Mouse (Mus musculus): ENCODE results near the gene Gabarap. TPM values are rescaled to one million over a fixed set of nuclear protein-coding genes. Genes with fewer than 3 reads are reported as not detected.
A peak's percentile ranks its signal among the peaks of the same experiment; 100 is the strongest.
"Not testable (repeated sequence)": the region's sequence is repeated elsewhere in the genome, so short reads cannot be mapped to it uniquely, and the experiment has no call there.

Gene Gabarap
- 100 to 1,000 TPM; 369 to 430 (median 397) TPM for total RNA-seq (2022)

DNA sequence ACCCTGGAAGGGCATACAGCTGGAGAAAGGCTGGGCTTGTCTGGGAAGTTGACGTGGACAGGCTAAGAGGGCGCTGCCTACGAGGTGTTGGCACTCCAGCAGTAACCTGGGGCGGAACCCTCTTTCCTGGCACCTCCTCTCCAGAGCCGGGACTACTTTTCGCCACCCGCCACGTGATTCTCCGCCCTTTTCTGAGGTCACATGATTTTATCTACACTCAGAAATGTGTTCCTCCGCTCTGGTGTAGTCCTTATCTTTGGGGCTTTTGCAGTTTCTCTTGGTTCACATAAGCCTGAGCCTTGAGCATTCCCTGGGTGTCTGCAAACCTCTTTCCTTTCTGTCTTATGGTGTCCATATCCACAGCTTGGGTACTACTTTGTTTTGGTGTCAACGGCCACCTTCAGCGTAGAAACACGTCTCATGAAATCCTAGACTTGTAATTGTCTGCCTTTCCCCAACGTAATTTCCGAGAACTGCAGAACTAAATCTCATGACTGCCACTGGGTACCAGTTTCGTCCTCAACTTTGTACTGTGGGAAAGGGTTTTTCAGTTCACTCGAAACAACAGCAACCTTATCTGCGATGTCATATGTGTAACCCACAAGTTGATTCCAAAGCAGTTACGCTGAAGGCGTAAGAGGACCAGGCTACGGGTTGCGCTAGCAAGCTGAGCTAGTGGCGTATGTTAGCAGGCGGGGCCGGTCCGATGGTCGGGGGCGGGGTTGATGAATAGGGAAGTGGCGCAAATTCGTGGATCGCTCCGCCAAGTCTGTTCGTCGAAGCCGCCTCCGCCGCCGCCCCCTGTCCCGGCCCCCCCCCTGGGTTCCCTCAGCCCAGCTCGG is at the start of gene Gabarap:
TSS of gene Gabarap (plus strand) at position 294 of the 842 bp plus-strand sequence.
- DNase-seq: peak; percentile 95

DNA sequence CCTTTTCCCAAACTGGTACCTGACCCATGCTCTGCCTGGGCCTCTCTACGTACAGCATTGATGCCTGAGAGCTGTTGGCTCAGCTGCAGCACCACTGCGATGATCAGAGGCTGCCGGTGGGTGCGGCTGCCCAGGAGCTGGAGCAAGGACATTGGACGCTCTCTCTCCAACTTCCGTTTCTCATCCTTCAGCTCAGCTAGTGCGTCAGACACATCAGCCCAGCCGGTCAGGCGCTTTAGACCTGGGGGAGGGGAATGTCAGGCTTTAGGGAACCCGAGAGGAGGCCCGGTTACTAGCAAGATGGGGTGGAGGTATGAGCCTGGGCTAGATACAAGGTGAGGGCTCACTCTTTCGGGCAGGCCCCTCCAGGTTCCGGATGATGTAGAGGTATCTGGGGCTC is 45.7 kb upstream of the Gabarap start:
- DNase-seq: peak; percentile 64

DNA sequence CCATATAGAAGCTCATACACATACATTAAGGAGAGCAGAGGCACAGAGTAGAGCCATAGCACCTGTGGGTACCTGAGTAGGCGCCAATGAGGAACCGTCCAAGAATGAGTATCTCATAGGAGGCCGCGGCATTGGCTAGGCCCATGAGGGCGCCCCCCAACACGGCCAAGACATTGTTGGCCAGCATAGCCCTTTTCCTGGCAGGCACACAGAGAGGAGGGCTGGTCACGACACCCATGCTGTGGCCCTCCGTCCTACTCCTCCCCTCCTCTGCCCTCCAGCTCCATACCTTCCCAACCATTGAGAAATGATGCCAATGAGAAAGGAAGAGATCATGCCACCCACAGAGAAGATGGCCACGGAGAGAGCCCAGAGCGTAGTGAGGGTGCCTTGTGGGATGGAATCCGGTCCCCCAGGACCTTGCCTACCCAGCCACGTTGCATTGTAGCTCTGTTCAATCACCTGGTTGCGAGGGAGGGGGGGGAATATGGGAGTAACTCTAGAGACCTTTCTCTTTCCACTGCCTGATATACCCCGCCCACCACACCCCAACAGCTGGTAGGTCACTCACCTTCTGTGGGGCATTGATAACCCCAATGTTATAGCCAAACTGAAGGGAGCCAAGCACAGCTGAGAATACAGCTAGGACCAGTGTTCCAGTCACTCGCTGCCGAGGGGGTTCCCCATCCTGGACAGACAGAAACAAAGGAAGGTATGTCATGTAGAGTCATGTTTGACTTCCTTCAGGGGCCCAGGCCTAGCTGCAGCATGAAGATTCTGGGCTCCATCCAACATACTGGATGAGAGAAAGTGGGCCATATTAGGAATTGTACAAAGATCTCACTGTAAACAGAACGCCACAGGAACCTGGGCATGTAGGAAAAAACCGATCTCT is 44.7 kb upstream of the Gabarap start:
- DNase-seq: no peak

DNA sequence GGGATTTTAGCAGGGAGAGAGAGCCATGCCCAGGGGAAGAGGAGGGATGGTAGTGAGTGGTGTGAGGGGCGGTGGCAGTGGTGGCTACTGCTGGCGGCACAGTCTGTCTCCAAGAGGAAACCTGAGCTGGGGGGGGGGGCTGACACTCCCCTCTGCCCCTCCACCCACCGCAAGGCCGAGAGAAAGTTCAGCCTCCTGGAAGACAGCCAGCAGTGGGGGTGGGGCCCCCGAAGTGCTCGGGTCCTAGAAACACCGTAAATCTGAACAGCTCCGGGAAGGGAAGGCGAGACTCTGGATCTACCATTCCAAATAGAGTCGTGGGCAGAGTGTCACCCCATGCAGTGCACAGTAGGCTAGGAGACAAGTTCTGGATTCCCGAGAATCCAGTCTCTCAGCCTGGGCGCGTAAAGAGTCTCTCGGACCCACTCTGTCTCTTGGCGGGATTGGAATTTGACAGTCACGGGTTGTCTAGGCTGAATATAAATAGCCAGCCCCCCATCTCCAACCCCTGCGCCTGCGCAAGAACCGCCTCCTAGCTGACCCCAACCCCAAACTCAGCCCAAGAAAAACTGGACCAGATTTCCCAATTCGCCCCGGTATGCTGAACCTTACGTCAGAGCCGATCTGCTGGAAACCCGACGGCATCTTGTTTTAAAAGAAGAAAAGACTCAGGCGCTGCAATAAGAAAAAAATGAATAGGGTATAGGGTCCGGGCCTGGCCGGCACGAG is 43.4 kb upstream of the Gabarap start:
- no peak for DNase-seq

DNA sequence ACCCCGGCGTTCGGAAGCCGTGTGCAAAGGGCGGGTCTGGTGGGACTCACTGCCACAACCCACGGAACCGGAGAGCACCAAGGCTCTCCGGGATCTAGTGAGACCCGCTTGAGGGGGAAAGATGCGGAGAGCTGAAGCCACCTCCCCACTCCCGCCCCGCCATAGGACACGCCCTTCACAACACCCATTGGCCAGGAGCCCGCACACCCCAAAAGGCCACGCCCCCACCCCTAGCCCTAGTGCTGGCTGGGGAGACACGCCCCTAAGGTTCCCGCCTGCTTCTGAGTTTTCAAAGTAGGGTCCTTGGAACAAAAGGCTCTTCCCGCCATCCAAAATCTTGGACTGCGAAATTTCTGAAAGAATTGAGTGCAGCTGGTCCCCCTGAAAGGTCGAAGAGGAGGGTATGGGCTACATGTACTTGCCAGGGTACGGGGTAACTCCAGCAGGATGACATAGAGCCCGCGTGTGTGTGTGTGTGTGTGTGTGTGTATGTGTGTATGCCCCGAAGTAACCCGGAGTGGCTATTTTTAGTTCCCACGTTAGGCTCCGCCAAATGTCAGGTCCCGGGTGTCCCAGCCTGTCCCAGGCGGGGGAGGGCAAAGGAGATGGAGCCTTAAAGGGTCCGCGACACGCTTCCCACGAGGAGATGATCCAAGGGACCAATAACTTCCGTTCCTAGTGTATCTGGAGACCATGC is 42.7 kb upstream of the Gabarap start, which contains the start of gene Slc2a4:
TSS of gene Slc2a4 (minus strand) at position 123 of the 697 bp plus-strand sequence.
- peak; percentile 88 for DNase-seq

DNA sequence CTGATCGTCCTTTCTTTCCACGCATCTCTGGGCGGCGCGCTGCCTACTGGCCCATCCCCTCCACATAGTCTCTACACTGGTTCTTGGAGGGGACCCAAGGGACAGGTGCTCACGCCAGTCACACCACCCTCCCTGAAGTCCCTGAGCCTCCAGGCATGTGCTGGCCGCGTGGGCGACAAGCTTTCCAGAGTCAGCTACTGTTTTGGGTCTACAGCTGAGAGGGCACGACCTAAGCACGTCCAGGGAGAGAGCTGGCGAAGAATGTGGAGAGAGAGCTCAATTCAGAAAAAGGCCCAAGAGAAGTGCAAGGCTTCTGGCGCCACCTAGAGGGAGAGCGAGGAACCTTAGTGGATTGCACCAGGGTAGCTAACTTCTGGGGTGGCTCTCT is 42.2 kb upstream of the Gabarap start:
- DNase-seq: peak; percentile 82

DNA sequence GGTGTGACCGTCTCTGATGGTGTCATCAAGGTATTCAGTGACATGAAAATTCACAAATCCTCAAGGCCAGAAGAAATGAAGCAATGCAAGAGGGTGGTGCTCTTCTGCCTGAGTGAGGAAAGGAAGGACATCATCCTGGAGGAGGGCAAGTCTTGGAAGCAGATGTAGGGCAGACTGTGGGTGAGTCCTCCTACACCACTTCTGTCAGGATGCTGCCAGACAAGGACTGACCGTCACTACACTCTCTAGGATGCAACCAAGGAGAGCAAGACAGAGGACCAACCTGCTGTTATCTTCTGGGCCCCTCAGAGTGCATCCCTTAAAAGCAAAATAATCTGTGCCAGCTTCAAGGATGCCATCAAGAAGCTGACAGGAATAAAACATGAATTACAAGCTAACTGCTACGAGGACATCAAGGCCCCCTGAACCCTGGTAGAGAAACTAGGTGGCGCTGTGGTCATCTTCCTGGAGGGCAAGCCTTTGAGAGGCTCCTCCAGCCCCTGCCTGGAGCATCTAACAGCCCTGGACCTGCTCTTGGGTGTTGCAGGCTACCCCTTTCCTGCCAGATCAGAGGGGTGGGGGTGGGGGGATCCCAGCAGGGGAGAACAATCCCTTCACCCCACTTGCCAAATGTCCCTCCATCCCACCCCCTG is 40.0 kb upstream of the Gabarap start:
- no peak for DNase-seq

DNA sequence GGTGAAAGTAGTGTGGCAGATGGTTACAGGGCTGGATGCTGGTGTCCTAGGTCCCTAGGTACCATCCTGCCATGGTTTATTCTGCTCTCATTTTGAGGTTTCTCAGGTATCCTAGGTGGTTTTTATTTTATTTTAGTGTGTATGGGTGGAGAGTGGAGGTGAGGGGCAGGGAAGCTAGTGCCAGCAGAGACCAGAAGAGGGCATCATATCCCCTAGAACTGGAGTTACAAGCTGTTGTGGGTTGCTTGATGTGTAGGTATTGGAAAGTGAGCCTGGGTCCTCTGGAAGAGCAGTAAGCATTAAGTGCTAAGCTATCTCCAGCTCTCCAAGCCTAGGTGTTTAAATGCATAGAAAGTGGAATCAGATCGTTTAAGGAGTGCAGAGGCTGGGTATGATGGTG is 38.7 kb upstream of the Gabarap start:
- no peak for DNase-seq

DNA sequence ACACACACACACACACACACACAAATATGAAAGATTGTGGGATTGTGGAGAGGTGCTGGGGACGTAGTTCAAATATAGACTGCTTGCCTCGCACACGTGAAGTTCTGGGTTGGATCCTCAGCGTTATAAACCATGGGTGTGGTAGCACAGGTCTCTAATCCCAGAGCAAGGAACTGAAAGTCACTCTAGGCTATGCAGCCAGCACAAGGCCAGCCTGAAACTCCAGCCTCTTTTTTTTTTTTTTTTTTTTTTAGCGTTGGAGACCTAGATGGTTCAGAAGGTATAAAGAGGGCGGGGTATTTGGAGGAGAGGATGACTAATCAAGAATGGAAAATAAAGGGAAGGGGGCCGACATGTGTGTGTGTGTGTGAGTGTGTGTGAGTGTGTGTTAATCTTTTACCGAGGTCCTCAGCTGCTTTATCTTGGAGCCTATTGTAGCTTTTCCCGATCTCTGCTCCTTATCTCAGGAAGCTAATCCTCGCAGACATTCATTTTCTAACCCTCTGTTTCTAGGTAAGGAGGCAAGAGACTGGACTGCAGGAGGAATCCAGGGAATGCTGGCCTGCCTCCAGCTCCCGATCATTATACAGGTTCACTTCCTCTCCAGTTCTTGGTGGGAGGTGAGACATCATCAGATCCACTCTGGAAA is 37.6 kb upstream of the Gabarap start:
- DNase-seq: no peak

DNA sequence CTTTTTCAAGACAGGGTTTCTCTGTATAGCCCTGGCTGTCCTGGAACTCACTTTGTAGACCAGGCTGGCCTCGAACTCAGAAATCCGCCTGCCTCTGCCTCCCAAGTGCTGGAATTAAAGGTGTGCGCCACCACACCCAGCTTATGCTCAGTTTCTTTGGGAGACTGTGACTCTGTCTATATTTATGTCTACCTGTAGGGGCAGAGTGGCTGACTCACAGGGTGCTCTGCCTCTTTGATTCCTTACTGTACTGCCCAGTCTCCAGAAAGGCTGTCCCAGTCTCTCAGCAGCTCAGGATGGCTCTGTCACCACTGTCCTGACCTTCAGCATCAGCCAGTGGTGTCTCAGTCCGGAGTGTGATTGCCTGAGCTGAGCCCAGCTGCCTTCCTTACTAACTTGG is 35.3 kb upstream of the Gabarap start:
- DNase-seq: not testable (repeated sequence)

DNA sequence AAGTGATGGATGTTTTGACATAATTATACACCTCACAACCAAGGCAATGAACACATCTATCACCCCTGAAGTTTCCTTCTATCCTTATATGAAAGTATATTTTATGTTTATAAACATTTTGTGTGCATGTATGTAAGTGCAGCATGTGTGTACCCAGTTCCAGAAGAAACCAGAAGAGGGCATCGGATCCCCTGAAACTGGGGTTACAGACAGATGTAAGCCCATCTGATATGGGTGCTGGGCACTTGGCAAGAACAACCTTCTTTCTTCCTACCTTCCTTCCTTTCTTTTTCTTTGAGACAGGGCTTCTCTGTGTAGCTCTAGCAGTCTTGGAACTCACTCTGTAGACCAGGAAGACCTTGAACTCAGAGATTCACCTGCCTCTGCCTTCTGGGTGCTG is 34.7 kb upstream of the Gabarap start:
- DNase-seq: no peak

DNA sequence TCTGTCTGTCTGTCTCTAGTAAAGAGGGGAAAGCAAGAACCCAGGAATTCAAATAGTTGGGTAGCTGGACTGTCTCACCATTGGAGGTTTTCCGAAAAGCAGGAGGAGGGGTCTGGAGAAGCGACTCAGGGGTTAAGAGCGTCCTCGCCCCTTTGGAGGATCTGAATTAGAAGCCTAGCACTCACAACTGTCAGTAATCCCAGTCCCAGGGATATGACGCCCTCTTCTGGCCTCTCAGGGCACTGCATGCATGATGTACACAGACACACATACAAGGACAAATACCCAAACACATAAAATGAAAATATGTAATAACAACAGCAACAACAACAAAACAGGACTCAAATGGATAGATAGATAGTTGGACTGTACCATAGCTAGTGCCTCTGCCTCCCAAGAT is 30.3 kb upstream of the Gabarap start:
- no peak for DNase-seq

DNA sequence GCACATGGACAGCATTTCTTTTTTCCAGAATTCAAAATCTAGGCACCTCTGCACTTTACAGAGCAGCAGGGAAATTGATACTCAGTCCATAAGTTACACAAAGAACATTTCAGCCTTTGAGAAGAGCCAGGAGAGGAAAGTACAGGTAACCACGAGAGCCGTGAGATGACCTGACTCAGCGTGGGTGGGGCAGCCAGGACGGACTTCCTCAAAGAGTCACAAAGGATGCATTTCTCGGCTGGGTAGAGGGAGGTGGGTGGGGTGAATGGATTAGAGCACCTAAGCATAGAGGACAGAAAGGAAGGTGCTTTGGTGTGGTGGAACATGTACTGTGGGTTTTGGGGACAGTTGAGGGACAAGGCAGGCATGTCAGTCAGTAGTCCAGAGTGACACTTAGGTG is 29.1 kb upstream of the Gabarap start:
- DNase-seq: no peak

DNA sequence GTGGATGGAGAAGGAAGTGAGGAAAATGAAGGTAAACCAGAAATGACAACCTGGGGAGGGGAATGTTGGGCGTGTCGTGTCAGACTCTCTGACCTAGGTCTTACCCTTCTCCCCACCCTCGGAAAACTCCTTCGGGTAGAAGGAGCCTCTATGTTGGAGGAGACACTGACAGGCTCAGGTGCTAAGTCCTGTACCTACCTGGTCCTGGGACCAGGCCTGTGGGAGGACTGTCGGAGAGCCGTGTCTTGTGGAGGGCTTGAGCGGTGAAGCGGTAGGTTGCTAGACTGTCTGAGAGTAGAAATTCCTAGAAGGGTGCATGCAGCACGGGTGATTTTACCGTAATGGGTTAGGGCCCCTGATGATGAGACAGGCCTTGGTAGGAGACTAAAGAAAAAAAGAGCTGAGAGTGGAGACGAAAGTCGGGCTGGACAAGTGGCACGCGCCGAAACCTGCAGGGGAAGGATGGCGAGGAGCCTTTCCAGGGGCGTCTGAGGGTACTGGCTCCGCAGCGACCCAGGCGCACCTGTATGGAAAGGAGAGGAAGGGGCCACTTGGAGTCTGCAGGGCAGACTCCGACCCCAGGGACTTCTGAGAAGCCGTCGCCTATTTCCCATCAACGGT is 26.2 kb upstream of the Gabarap start, which contains the start of gene Cldn7:
TSS of gene Cldn7 (plus strand) at position 130 of the 621 bp plus-strand sequence.
- DNase-seq: no peak

DNA sequence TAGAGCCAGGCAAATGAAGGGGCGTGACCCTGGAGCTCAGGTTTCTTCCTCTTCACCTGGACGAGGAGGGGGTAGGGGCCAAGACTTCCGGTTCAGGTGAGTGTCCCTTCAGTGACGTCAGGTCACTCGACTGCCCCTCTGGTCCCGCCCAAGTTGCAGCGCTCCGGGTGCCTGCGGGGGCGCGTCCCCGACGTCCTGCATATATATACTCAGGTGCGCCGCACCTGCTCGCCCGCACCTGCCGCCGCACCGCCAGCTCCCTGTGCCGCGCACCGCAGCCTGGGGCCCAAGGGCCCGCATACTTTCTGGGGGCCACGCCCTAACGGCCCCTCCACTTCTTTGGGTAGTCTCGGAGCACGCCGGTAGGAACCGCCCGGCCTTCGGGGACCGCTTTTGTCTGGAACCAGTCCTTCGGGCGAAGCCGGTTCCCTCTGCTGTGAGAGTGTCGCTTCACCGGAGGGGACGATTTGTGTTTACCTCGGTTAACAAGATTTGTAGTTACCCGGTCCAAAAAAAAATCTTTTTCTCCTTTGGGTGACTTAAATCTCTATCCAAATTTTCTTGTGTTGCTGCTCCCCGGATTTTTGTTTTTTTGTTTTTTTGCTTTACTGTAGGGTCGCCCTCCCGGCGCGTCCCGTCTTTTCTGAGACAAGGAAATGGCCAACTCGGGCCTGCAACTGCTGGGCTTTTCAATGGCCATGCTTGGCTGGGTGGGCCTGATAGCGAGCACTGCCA is 25.5 kb upstream of the Gabarap start:
- DNase-seq: no peak

DNA sequence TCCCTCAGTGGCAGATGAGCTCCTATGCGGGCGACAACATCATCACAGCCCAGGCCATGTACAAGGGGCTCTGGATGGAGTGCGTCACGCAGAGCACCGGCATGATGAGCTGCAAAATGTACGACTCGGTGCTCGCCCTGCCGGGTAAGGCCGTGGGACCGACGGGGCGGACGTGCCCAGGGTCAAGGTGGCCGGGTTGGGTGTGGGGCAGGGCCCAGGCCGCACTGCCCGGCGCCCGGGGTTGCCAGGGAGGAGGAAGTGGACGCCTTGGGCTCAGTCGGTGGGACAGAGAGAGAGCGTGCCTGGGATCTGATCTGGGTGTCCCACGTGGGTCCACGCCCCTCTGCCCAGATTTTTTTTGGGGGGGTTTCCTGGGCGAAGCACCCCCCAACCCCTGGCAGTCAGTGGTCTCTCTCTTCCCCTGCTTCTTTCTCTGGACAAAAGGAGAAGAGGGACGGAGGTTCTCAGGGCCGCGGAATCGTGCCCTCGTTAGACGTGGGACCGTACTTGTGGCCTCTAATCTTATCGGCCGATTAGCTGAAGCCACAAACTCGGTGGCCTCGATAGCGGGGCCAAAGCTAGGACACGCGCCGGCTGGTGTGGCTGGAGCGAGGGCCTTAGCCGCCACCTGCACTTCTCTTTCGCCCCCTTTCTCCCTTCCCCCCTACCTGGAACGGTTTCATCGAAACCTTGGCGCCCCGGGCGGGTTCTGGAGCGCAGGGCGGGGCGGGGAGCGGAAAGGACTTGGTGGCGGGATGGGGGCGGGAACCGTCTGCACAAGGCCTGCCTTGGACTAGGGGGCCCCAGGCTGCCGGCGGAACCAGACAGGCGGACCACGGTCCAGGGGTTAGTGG is 24.7 kb upstream of the Gabarap start:
- no peak for DNase-seq

DNA sequence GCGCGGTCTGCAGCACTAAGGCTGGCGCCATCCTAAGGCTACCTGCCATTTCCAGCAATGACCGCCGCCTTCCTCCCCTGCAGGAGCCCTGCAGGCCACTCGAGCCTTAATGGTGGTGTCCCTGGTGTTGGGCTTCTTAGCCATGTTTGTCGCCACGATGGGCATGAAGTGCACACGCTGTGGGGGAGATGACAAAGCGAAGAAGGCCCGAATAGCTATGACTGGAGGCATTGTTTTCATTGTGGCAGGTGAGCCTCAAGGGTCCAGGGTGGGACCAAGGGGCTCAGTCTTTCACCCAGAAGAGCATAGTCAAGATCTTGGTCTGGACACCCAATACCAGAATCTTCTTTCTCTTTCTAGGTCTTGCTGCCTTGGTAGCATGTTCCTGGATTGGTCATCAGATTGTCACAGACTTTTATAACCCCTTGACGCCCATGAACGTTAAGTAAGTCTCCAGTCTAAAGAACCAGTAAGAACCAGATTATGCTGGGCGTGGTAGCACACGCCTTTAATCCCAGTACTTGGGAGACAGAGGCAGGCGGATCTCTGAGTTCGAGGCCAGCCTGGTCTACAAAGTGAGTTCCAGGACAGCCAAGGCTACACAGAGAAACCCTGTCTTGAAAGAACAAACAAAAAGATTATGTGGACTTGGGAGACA is 24.0 kb upstream of the Gabarap start:
- DNase-seq: no peak

DNA sequence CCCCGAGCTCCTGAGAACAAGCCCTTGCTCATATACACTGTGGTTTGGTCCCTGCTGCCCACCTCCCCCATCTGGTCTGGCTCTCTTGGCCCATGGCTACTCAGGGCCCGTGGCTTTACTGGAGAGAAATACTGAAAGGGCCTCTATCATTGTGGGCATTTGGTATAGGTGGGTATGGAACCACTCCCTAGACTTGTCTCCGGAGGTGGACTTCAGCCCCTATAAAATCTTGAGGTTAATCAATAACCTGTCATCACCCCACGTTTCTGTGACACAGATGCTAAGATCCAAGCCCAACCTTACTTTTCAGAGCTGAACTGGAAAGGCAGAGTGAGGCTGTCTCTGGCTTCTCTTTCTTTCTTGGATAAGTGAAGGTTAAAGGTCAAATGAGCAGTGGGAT is 22.1 kb upstream of the Gabarap start:
- DNase-seq: no peak
